Mouse (Mus musculus) megakaryocyte, embryonic 14.5 days (primary cell): ENCODE data around the gene Cdkl4.

ENCODE experiments used
- FLI1 ChIP-seq: IDR thresholded peaks from 2 replicates; pipeline ENCODE4 v1.6.1; 2012; ENCODE audit warnings: low read length, inconsistent platforms, mixed read lengths
- GATA1 ChIP-seq: IDR thresholded peaks from 3 replicates; pipeline ENCODE4 v1.6.1; 2012; ENCODE audit warnings: mixed read lengths, low read length, inconsistent platforms, borderline replicate concordance

- TF ChIP-seq GATA1, result no peak
- no peak for TF ChIP-seq FLI1
These were observed 40.5 kb downstream of the Cdkl4 start for GRCm38 (mm10) chr17:80537136-80537535.
